Mouse (Mus musculus) liver, embryonic 16.5 days (tissue): ENCODE data around the gene Srpk2. TPM values are rescaled to one million over a fixed set of nuclear protein-coding genes. Genes with fewer than 3 reads are reported as not detected.
A peak's percentile ranks its signal among the peaks of the same experiment; 100 is the strongest.

Source experiments
- ATAC-seq: fragments of 200-750 bp; cut with Nextera tagmentation; 2 replicates; pipeline ENCODE4 v1.8.0; 2017; ENCODE audit warnings: low read depth, mild to moderate bottlenecking, moderate number of reproducible peaks, moderate library complexity
- H3K27ac ChIP-seq: fragments of 300-500 bp; sonication (generic); 2 replicates; pipeline ENCODE4 v1.5.1; 2014; ENCODE audit warnings: mild to moderate bottlenecking, low read length
- H3K27me3 ChIP-seq: fragments of 300-500 bp; sonication (generic); 2 replicates; pipeline ENCODE4 v1.6.1; 2014; ENCODE audit warnings: low read depth, low read length, mixed read lengths; ENCODE audit not compliant: control insufficient read depth, insufficient read depth
- H3K36me3 ChIP-seq: fragments of 300-500 bp; sonication (generic); 2 replicates; pipeline ENCODE4 v1.6.1; 2014; ENCODE audit warnings: mild to moderate bottlenecking; ENCODE audit not compliant: control insufficient read depth, insufficient read depth
- H3K4me1 ChIP-seq: fragments of 300-500 bp; sonication (generic); 2 replicates; pipeline ENCODE4 v1.6.1; 2014; ENCODE audit warnings: low read depth, low read length, mixed read lengths; ENCODE audit not compliant: control insufficient read depth
- H3K4me2 ChIP-seq: fragments of 300-500 bp; sonication (generic); 2 replicates; pipeline ENCODE4 v1.6.1; 2014; ENCODE audit warnings: low read depth, low read length, mixed read lengths
- H3K4me3 ChIP-seq: fragments of 300-500 bp; sonication (generic); 2 replicates; pipeline ENCODE4 v1.5.1; 2014; ENCODE audit warnings: low read depth, mild to moderate bottlenecking, low read length
- H3K9ac ChIP-seq: fragments of 300-500 bp; sonication (generic); 2 replicates; pipeline ENCODE4 v1.6.1; 2014; ENCODE audit warnings: low read depth, low read length
- H3K9me3 ChIP-seq: fragments of 300-500 bp; sonication (generic); replicated peaks from 2 replicates; pipeline ENCODE4 v1.6.1; 2016; ENCODE audit warnings: low read length; ENCODE audit not compliant: control insufficient read depth
- WGBS: fragments of 180-500 bp; shearing (Covaris S2); extraction: QIAGEN DNeasy Blood & Tissue Kit; methylation state at CpG from one replicate; pipeline ENCODE4 v1.1.7; 2014; ENCODE audit not compliant: insufficient replicate concordance; 5-methylcytosine and 5-hydroxymethylcytosine counted together
- polyA plus RNA-seq: library from polyadenylated mRNA; unstranded; fragments of >200 nt; fragmentation: Nextera tagmentation; extraction: Ambion mirVana; gene quantifications from 2 replicates; pipeline ENCODE4 v1.2.1, GENCODE M21; 2015

Srpk2 gene
- polyA plus RNA-seq, 1 experiment from 2014 or later: 6.6 TPM

GRCm38 (mm10) chr5:23500715-23501114, 183.7 kb downstream of the Srpk2 start:
- 79% methylated on average over 6 of the region's 6 CpGs for WGBS
- Histone ChIP-seq H3K4me1 (no peaks in the 10 kb centered on the region), H3K27me3 (no peaks in the 10 kb centered on the region), H3K4me2 (no peak overlapping the region), H3K4me3 (no peak overlapping the region), H3K27ac (no peak overlapping the region), H3K36me3 (peaks cover 61% of the 10 kb centered on the region), H3K9me3 (no peaks in the 10 kb centered on the region), H3K9ac (no peak overlapping the region)
- ATAC-seq: no peak

- no peak for ATAC-seq
- 90% methylated on average over 16 of the region's 16 CpGs for WGBS
- Histone ChIP-seq H3K4me2 (no peak overlapping the region), H3K27ac (no peak overlapping the region), H3K9ac (no peak overlapping the region), H3K27me3 (no peaks in the 10 kb centered on the region), H3K9me3 (no peaks in the 10 kb centered on the region), H3K36me3 (peaks cover 71% of the 10 kb centered on the region), H3K4me3 (no peak overlapping the region), H3K4me1 (no peaks in the 10 kb centered on the region)
These were observed 185.2 kb downstream of the Srpk2 start for GRCm38 (mm10) chr5:23499257-23499656.

- Histone ChIP-seq H3K4me2 (no peak overlapping the region), H3K36me3 (peaks cover 78% of the 10 kb centered on the region), H3K27me3 (no peaks in the 10 kb centered on the region), H3K4me3 (no peak overlapping the region), H3K4me1 (no peaks in the 10 kb centered on the region), H3K9me3 (no peaks in the 10 kb centered on the region), H3K27ac (no peak overlapping the region), H3K9ac (no peak overlapping the region)
- ATAC-seq: no peak
- WGBS: 91% methylated on average over 10 of the region's 10 CpGs
These were observed 186.5 kb downstream of the Srpk2 start for GRCm38 (mm10) chr5:23497920-23498319.

- Histone ChIP-seq H3K4me3 (no peak overlapping the region), H3K4me2 (no peak overlapping the region), H3K4me1 (no peaks in the 10 kb centered on the region), H3K27ac (no peak overlapping the region), H3K9me3 (no peaks in the 10 kb centered on the region), H3K9ac (no peak overlapping the region), H3K27me3 (no peaks in the 10 kb centered on the region), H3K36me3 (peaks cover 78% of the 10 kb centered on the region)
- ATAC-seq: no peak
- WGBS: 87% methylated on average over 5 of the region's 5 CpGs
These were observed 187.5 kb downstream of the Srpk2 start for GRCm38 (mm10) chr5:23496933-23497332.

GRCm38 (mm10) chr5:23496396-23496795, 188.0 kb downstream of the Srpk2 start:
- H3K4me3 ChIP-seq: no peak overlapping the region
- H3K36me3 ChIP-seq: peaks cover 76% of the 10 kb centered on the region
- H3K4me2 ChIP-seq: no peak overlapping the region
- ATAC-seq: no peak
- H3K9ac ChIP-seq: no peak overlapping the region
- H3K27me3 ChIP-seq: no peaks in the 10 kb centered on the region
- WGBS: 95% methylated on average over 3 of the region's 3 CpGs
- H3K4me1 ChIP-seq: no peaks in the 10 kb centered on the region
- no peak overlapping the region for H3K27ac ChIP-seq
- no peaks in the 10 kb centered on the region for H3K9me3 ChIP-seq

- no peaks in the 10 kb centered on the region for H3K4me1 ChIP-seq
- no peaks in the 10 kb centered on the region for H3K27me3 ChIP-seq
- WGBS: 31% methylated on average over 2 of the region's 2 CpGs
- H3K36me3 ChIP-seq: peaks cover 66% of the 10 kb centered on the region
- no peak for ATAC-seq
- H3K27ac ChIP-seq: no peak overlapping the region
- no peak overlapping the region for H3K4me2 ChIP-seq
- no peak overlapping the region for H3K9ac ChIP-seq
- no peaks in the 10 kb centered on the region for H3K9me3 ChIP-seq
- no peak overlapping the region for H3K4me3 ChIP-seq
These were observed 193.6 kb downstream of the Srpk2 start for GRCm38 (mm10) chr5:23490797-23491196.

- H3K4me2 ChIP-seq: no peak overlapping the region
- H3K4me1 ChIP-seq: no peaks in the 10 kb centered on the region
- peaks cover 64% of the 10 kb centered on the region for H3K36me3 ChIP-seq
- 79% methylated on average over 4 of the region's 4 CpGs for WGBS
- no peaks in the 10 kb centered on the region for H3K9me3 ChIP-seq
- no peak for ATAC-seq
- no peak overlapping the region for H3K4me3 ChIP-seq
- no peaks in the 10 kb centered on the region for H3K27me3 ChIP-seq
- H3K27ac ChIP-seq: no peak overlapping the region
- H3K9ac ChIP-seq: no peak overlapping the region
These were observed 195.2 kb downstream of the Srpk2 start for GRCm38 (mm10) chr5:23489231-23489630.

GRCm38 (mm10) chr5:23483811-23484210, 200.6 kb downstream of the Srpk2 start:
- no peak overlapping the region for H3K4me3 ChIP-seq
- H3K4me2 ChIP-seq: no peak overlapping the region
- no peak overlapping the region for H3K9ac ChIP-seq
- no peak overlapping the region for H3K27ac ChIP-seq
- WGBS: 84% methylated on average over 7 of the region's 7 CpGs
- peaks cover 50% of the 10 kb centered on the region for H3K36me3 ChIP-seq
- peak; percentile 50; the same call in 1 of the 2 replicates for ATAC-seq
- H3K27me3 ChIP-seq: no peaks in the 10 kb centered on the region
- no peaks in the 10 kb centered on the region for H3K4me1 ChIP-seq
- H3K9me3 ChIP-seq: no peaks in the 10 kb centered on the region

GRCm38 (mm10) chr5:23473098-23473873, 211.1 kb downstream of the Srpk2 start:
- Histone ChIP-seq H3K9me3 (no peaks in the 10 kb centered on the region), H3K27me3 (no peaks in the 10 kb centered on the region), H3K4me1 (no peaks in the 10 kb centered on the region), H3K4me3 (no peak overlapping the region), H3K4me2 (no peak overlapping the region), H3K9ac (no peak overlapping the region), H3K27ac (no peak overlapping the region), H3K36me3 (peaks cover 35% of the 10 kb centered on the region)
- 48% methylated on average over 6 of the region's 6 CpGs for WGBS
- no peak for ATAC-seq
